Mouse (Mus musculus): ENCODE data around the gene Ppp1r12c. TPM values are rescaled to one million over a fixed set of nuclear protein-coding genes. Genes with fewer than 3 reads are reported as not detected.

The Ppp1r12c gene
- polyA plus RNA-seq, 1 experiment: 68.7 TPM

GRCm38 (mm10) chr7:4498251-4498650 is 3.2 kb downstream of the Ppp1r12c start:
- no peak overlapping the region for H3K4me3 ChIP-seq (ENCODE audit: low read depth, low read length)
- TF ChIP-seq CTCF (IDR thresholded peaks at IDR 0.05; ENCODE audit: low read depth, low read length): no peak
- no peak for TF ChIP-seq EP300 (IDR thresholded peaks at IDR 0.05; ENCODE audit: insufficient read depth, low read depth, low read length)
- TF ChIP-seq POLR2A (IDR thresholded peaks at IDR 0.05; ENCODE audit: insufficient read depth, low read length): no peak
- no peak overlapping the region for H3K27ac ChIP-seq (ENCODE audit: insufficient read depth, low read length)

DNA sequence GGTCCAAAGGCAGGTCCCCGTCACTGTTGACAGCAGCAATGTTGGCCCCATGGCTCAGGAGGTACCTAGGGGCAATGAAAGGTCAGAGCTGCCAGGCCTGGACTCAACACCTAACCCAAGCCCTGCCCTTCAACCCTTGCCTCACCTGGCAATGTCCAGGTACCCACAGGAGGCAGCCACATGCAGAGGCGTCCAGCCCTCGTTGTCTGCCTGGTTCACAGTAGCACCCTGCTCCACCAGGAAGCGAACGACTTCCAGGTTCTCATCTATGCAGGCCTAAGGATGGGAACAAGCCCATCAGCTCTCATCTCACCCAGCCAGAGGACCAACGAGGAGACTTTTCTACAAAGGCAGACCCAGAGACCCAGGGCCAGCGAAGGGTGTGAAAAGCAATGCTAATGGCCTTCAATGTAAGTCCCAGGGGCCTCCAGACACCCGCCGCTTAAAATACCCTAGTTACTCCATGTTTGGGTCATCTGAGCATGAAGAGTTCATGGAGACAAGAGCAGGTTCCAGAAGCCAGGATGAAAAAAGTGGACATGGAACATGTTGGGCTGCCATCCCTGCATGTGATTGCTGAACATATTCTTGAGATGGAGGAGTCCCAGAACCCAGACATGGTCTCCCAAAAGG is 4.1 kb downstream of the Ppp1r12c start:
- no peaks in the 10 kb centered on the region for H3K27me3 ChIP-seq (ENCODE audit: control insufficient read depth, insufficient read depth, low read length, poor library complexity, severe bottlenecking)
- H3K36me3 ChIP-seq (ENCODE audit: control insufficient read depth, insufficient read depth, low read length, poor library complexity, severe bottlenecking): no peaks in the 10 kb centered on the region
- no peak overlapping the region for H3K9ac ChIP-seq (ENCODE audit: low read depth, poor library complexity, severe bottlenecking)
- no peaks in the 10 kb centered on the region for H3K4me1 ChIP-seq (ENCODE audit: control insufficient read depth, insufficient read depth, low read length)
- no peaks in the 10 kb centered on the region for H3K9me3 ChIP-seq (replicated peaks; ENCODE audit: control insufficient read depth, insufficient read depth, low read length, poor library complexity, severe bottlenecking)
- no peak overlapping the region for H3K4me3 ChIP-seq (ENCODE audit: low read depth, low read length)
- TF ChIP-seq CTCF (IDR thresholded peaks at IDR 0.05; ENCODE audit: low read depth, low read length) (no peak), EP300 (IDR thresholded peaks at IDR 0.05; ENCODE audit: insufficient read depth, low read depth, low read length) (no peak), POLR2A (IDR thresholded peaks at IDR 0.05; ENCODE audit: insufficient read depth, low read length) (no peak)
- H3K27ac ChIP-seq (ENCODE audit: insufficient read depth, low read length): no peak overlapping the region

More at GRCm38 (mm10) chr7:4498251-4498650, 3.2 kb downstream of the Ppp1r12c start:
- H3K36me3 ChIP-seq (ENCODE audit: control insufficient read depth, insufficient read depth, low read length, poor library complexity, severe bottlenecking): no peaks in the 10 kb centered on the region
- H3K27me3 ChIP-seq (ENCODE audit: control insufficient read depth, insufficient read depth, low read length, poor library complexity, severe bottlenecking): no peaks in the 10 kb centered on the region
- no peaks in the 10 kb centered on the region for H3K4me1 ChIP-seq (ENCODE audit: control insufficient read depth, insufficient read depth, low read length)
- H3K9ac ChIP-seq (ENCODE audit: low read depth, poor library complexity, severe bottlenecking): no peak overlapping the region
- H3K9me3 ChIP-seq (replicated peaks; ENCODE audit: control insufficient read depth, insufficient read depth, low read length, poor library complexity, severe bottlenecking): no peaks in the 10 kb centered on the region

GRCm38 (mm10) chr7:4496468-4496867 is 5.0 kb downstream of the Ppp1r12c start:
- Histone ChIP-seq H3K9me3 (replicated peaks; ENCODE audit: control insufficient read depth, insufficient read depth, low read length, poor library complexity, severe bottlenecking) (no peaks in the 10 kb centered on the region), H3K9ac (ENCODE audit: low read depth, poor library complexity, severe bottlenecking) (no peak overlapping the region), H3K27me3 (ENCODE audit: control insufficient read depth, insufficient read depth, low read length, poor library complexity, severe bottlenecking) (no peaks in the 10 kb centered on the region), H3K27ac (ENCODE audit: insufficient read depth, low read length) (no peak overlapping the region), H3K4me1 (ENCODE audit: control insufficient read depth, insufficient read depth, low read length) (no peaks in the 10 kb centered on the region), H3K4me3 (ENCODE audit: low read depth, low read length) (no peak overlapping the region), H3K36me3 (ENCODE audit: control insufficient read depth, insufficient read depth, low read length, poor library complexity, severe bottlenecking) (no peaks in the 10 kb centered on the region)
- TF ChIP-seq CTCF (IDR thresholded peaks at IDR 0.05; ENCODE audit: low read depth, low read length): no peak
- TF ChIP-seq EP300 (IDR thresholded peaks at IDR 0.05; ENCODE audit: insufficient read depth, low read depth, low read length): no peak
- TF ChIP-seq POLR2A (IDR thresholded peaks at IDR 0.05; ENCODE audit: insufficient read depth, low read length): no peak

DNA sequence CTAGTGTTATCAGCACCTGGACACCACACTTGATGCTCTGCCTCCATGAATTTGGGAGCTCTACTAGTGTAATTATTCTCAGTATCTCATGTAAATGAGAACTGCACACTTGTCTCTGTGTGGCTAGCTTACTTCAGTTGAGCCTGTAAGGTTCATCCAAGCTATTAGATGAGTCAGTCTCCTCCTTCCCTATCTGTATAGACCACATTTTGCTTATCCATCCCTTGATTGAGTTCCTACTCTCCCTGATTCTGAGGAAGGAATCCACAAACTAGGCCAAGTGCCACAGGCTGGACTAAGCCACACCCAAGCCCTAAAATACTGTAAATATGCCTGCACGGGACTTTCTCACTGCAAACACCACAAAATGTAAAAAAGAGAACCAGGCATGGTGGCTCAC is 7.5 kb downstream of the Ppp1r12c start:
- no peak overlapping the region for H3K9ac ChIP-seq (ENCODE audit: low read depth, poor library complexity, severe bottlenecking)
- H3K4me1 ChIP-seq (ENCODE audit: control insufficient read depth, insufficient read depth, low read length): no peaks in the 10 kb centered on the region
- H3K36me3 ChIP-seq (ENCODE audit: control insufficient read depth, insufficient read depth, low read length, poor library complexity, severe bottlenecking): no peaks in the 10 kb centered on the region
- TF ChIP-seq POLR2A (IDR thresholded peaks at IDR 0.05; ENCODE audit: insufficient read depth, low read length) (no peak), CTCF (IDR thresholded peaks at IDR 0.05; ENCODE audit: low read depth, low read length) (no peak), EP300 (IDR thresholded peaks at IDR 0.05; ENCODE audit: insufficient read depth, low read depth, low read length) (no peak)
- no peaks in the 10 kb centered on the region for H3K9me3 ChIP-seq (replicated peaks; ENCODE audit: control insufficient read depth, insufficient read depth, low read length, poor library complexity, severe bottlenecking)
- no peak overlapping the region for H3K4me3 ChIP-seq (ENCODE audit: low read depth, low read length)
- H3K27me3 ChIP-seq (ENCODE audit: control insufficient read depth, insufficient read depth, low read length, poor library complexity, severe bottlenecking): no peaks in the 10 kb centered on the region
- H3K27ac ChIP-seq (ENCODE audit: insufficient read depth, low read length): no peak overlapping the region

DNA sequence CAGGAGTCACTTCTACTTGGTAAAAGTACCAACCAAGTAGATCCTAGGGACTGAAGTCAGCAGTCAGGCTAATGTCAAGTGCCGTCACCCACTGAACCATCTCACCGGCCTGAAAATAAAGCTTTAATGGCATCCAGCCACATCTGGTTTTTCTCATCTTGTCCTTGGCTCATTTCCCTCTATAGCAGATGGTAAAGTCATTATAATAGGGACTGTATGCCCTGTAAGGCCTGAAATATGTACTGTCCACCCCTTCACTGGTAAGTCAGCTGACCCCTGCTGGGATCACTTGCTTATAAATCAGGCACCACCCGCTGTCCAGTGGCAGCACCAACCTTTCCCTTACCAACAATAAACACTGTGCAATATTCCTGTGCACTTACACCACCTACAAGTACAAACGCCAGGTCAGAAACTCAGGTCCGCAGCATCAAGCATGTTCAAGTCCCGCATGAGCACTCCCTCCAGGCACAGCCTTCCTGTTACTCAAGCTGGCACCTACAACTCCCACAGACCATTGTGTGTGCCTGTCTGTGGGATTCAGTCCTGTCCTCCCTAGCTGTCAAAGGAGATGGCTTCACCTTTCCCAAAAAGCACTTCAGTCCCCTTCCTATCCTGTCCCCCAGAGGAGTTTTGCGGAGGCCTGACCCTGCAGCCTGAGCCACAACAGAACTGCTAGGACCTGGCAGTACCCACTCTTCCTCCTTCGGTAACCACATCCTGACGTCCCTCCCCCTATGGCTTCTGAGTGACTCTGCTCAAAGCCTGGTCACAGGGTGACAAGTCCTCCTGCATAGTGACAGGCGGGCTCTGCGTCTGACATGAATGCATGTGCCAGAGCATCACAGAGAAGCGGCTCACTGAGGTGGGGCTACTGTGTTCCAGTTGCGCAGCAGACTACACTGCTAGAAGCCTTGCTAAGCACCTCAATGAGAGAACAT is 8.9 kb downstream of the Ppp1r12c start:
- no peak for TF ChIP-seq EP300 (IDR thresholded peaks at IDR 0.05; ENCODE audit: insufficient read depth, low read depth, low read length)
- H3K4me1 ChIP-seq (ENCODE audit: control insufficient read depth, insufficient read depth, low read length): no peaks in the 10 kb centered on the region
- H3K27me3 ChIP-seq (ENCODE audit: control insufficient read depth, insufficient read depth, low read length, poor library complexity, severe bottlenecking): no peaks in the 10 kb centered on the region
- H3K27ac ChIP-seq (ENCODE audit: insufficient read depth, low read length): no peak overlapping the region
- H3K4me3 ChIP-seq (ENCODE audit: low read depth, low read length): no peak overlapping the region
- H3K36me3 ChIP-seq (ENCODE audit: control insufficient read depth, insufficient read depth, low read length, poor library complexity, severe bottlenecking): no peaks in the 10 kb centered on the region
- no peak overlapping the region for H3K9ac ChIP-seq (ENCODE audit: low read depth, poor library complexity, severe bottlenecking)
- H3K9me3 ChIP-seq (replicated peaks; ENCODE audit: control insufficient read depth, insufficient read depth, low read length, poor library complexity, severe bottlenecking): no peaks in the 10 kb centered on the region

DNA sequence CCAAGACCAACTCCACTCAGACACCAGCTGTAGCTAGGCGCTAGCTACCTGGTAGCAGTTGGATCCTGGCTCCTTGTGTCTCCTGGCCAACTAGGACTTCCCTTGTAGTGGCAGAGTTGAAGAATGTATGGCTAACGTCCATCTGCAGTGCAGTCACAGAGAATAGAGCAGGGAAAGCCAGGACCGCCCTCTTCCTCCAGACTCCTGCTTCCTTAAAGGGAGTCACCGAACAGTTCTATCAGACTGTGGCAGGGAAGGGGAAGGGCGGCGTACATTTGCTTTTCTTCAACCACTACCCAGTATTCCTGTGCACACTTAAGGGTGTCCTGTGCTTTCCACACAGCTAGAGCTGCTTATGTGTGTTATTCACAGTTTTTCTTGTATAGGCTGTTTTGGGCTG is 10.2 kb downstream of the Ppp1r12c start:
- TF ChIP-seq POLR2A (IDR thresholded peaks at IDR 0.05; ENCODE audit: insufficient read depth, low read length): no peak
- no peak for TF ChIP-seq EP300 (IDR thresholded peaks at IDR 0.05; ENCODE audit: insufficient read depth, low read depth, low read length)
- no peak for TF ChIP-seq CTCF (IDR thresholded peaks at IDR 0.05; ENCODE audit: low read depth, low read length)
- Histone ChIP-seq H3K9ac (ENCODE audit: low read depth, poor library complexity, severe bottlenecking) (no peak overlapping the region), H3K4me1 (ENCODE audit: control insufficient read depth, insufficient read depth, low read length) (no peaks in the 10 kb centered on the region), H3K27ac (ENCODE audit: insufficient read depth, low read length) (no peak overlapping the region), H3K4me3 (ENCODE audit: low read depth, low read length) (no peak overlapping the region), H3K27me3 (ENCODE audit: control insufficient read depth, insufficient read depth, low read length, poor library complexity, severe bottlenecking) (no peaks in the 10 kb centered on the region), H3K9me3 (replicated peaks; ENCODE audit: control insufficient read depth, insufficient read depth, low read length, poor library complexity, severe bottlenecking) (no peaks in the 10 kb centered on the region), H3K36me3 (ENCODE audit: control insufficient read depth, insufficient read depth, low read length, poor library complexity, severe bottlenecking) (no peaks in the 10 kb centered on the region)

Data from ES-Bruce4 (cell line).